Mouse (Mus musculus): ENCODE data around the gene Ntrk1. TPM values are rescaled to one million over a fixed set of nuclear protein-coding genes. Genes with fewer than 3 reads are reported as not detected.

Ntrk1 gene
- total RNA-seq, 1 experiment from 2014 or later, result not detected

Other genes starting within 250 kb of the Ntrk1 start
- gene Arhgef11, start 177.6 kb downstream of the Ntrk1 start, total RNA-seq (2017), result 31.5 and 32.4 TPM in 2 replicates
- 0.12 and 1.7 TPM in 2 replicates for gene Lrrc71, start 46.5 kb downstream of the Ntrk1 start, total RNA-seq (2017)
- gene Insrr, start 1.8 kb upstream of the Ntrk1 start, total RNA-seq (2017), result not detected in 2 replicates
- gene Pear1, start 29.1 kb upstream of the Ntrk1 start, total RNA-seq (2017), result 7.4 and 8.4 TPM in 2 replicates
- gene Sh2d2a, start 51.6 kb upstream of the Ntrk1 start, total RNA-seq (2017), result 11.8 and 14.6 TPM in 2 replicates
- 37.2 and 37.4 TPM in 2 replicates for gene Prcc, start 90.4 kb upstream of the Ntrk1 start, total RNA-seq (2017)
- 78.5 and 81.7 TPM in 2 replicates for gene Hdgf, start 111.2 kb upstream of the Ntrk1 start, total RNA-seq (2017)
- gene Mrpl24, start 124.3 kb upstream of the Ntrk1 start, total RNA-seq (2017), result 144 and 147 TPM in 2 replicates
- gene Isg20l2, start 135.2 kb upstream of the Ntrk1 start, total RNA-seq (2017), result 32.5 and 33.1 TPM in 2 replicates
- 27.9 and 37.2 TPM in 2 replicates for gene Rrnad1, start 135.6 kb upstream of the Ntrk1 start, total RNA-seq (2017)
- not detected in 2 replicates for gene Crabp2, start 153.5 kb upstream of the Ntrk1 start, total RNA-seq (2017)
- 0.12 TPM in 1 of 2 replicates, not detected in the other for gene Nes, start 175.9 kb upstream of the Ntrk1 start, total RNA-seq (2017)
- not detected in 2 replicates for gene Bcan, start 205.1 kb upstream of the Ntrk1 start, total RNA-seq (2017)
- gene Hapln2, start 232.4 kb upstream of the Ntrk1 start, total RNA-seq (2017), result not detected in 2 replicates
- gene Gpatch4, start 247.9 kb upstream of the Ntrk1 start, total RNA-seq (2017), result 13.5 and 14.9 TPM in 2 replicates

Data from neutrophil, adult 5-6 weeks (primary cell).